Mouse (Mus musculus) intestine, embryonic 15.5 days (tissue): Measurements from ENCODE around the gene Cracr2a. TPM values are rescaled to one million over a fixed set of nuclear protein-coding genes. Genes with fewer than 3 reads are reported as not detected.

Experiments used
- ATAC-seq: fragments of 200-750 bp; cut with Nextera tagmentation; 2 replicates; pipeline ENCODE4 v1.8.0; 2017; ENCODE audit warnings: moderate TSS enrichment, moderate library complexity
- H3K27ac ChIP-seq: fragments of 300-500 bp; sonication (generic); 2 replicates; pipeline ENCODE4 v1.5.1; 2015; ENCODE audit warnings: mild to moderate bottlenecking, inconsistent platforms
- H3K27me3 ChIP-seq: fragments of 300-500 bp; sonication (generic); replicated peaks from 2 replicates; pipeline ENCODE4 v1.6.1; 2015; ENCODE audit warnings: inconsistent platforms
- H3K36me3 ChIP-seq: fragments of 300-500 bp; sonication (generic); 2 replicates; pipeline ENCODE4 v1.6.1; 2015; ENCODE audit warnings: inconsistent platforms
- H3K4me1 ChIP-seq: fragments of 300-500 bp; sonication (generic); replicated peaks from 2 replicates; pipeline ENCODE4 v1.6.1; 2015; ENCODE audit warnings: inconsistent platforms
- H3K4me2 ChIP-seq: fragments of 300-500 bp; sonication (generic); replicated peaks from 2 replicates; pipeline ENCODE4 v1.6.1; 2015; ENCODE audit warnings: mild to moderate bottlenecking, inconsistent platforms
- H3K4me3 ChIP-seq: fragments of 300-500 bp; sonication (generic); replicated peaks from 2 replicates; pipeline ENCODE4 v1.5.1; 2015; ENCODE audit warnings: inconsistent platforms
- H3K9ac ChIP-seq: fragments of 300-500 bp; sonication (generic); 2 replicates; pipeline ENCODE4 v1.6.1; 2015; ENCODE audit warnings: inconsistent platforms
- H3K9me3 ChIP-seq: fragments of 300-500 bp; sonication (generic); 2 replicates; pipeline ENCODE4 v1.6.1; 2016; ENCODE audit warnings: inconsistent platforms
- WGBS: fragments of 180-500 bp; shearing (Covaris S2); methylation state at CpG from one replicate; pipeline ENCODE4 v1.1.7; 2015; 5-methylcytosine and 5-hydroxymethylcytosine counted together
- polyA plus RNA-seq: library from polyadenylated mRNA; unstranded; fragments of >200 nt; fragmentation: Nextera tagmentation; extraction: Ambion mirVana; gene quantifications from 2 replicates; pipeline ENCODE4 v1.2.1, GENCODE M21; 2015

Gene Cracr2a
- polyA plus RNA-seq, 1 experiment from 2014 or later: 2.5 TPM

DNA sequence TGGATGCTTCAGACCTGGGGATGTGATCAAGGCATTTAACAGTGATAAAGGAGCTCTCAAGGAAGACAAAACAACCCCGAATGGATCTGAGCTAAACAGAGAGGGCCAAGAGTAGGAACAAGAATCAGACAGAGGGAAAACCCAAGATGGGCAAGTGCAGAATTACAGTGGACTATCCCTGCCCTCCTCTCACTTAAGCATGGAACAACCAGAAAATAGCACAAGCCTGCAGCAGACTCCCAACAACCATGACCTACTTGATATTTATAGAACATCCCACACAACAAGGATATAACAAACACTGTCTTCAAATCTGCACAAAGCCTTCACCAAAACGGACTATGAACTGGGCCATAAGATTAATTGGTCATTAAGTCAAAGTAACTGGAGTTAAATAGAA is 23.0 kb upstream of the Cracr2a start:
- no peak overlapping the region for H3K27ac ChIP-seq
- WGBS: 57% methylated on average over 2 of the region's 2 CpGs
- no peaks in the 10 kb centered on the region for H3K4me1 ChIP-seq
- H3K9me3 ChIP-seq: no peaks in the 10 kb centered on the region
- H3K4me3 ChIP-seq: no peak overlapping the region
- peaks cover 5% of the 10 kb centered on the region; the same call in 1 of the 2 replicates for H3K27me3 ChIP-seq
- no peaks in the 10 kb centered on the region for H3K36me3 ChIP-seq
- H3K4me2 ChIP-seq: no peak overlapping the region
- ATAC-seq: no peak
- no peak overlapping the region for H3K9ac ChIP-seq

DNA sequence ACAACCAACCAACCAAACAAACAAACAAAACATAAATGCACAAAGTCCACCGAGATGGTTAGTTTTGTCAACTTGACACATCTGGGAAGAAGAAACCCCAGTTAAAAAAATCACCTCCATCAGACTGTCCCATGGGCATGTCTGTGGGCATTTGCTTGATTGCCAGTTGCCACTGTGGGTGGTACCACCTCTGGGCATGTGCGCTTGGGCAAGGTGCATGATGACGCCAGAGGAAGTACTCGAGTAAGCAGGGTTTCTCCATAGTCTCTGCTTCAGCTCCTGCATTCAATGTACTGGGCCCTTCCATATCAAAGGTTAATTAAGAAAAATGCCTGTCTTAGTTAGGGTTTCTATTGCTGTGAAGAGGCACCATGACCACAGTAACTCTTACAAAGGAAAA is 21.9 kb upstream of the Cracr2a start:
- 90% methylated on average over 4 of the region's 4 CpGs for WGBS
- no peak overlapping the region for H3K4me2 ChIP-seq

DNA sequence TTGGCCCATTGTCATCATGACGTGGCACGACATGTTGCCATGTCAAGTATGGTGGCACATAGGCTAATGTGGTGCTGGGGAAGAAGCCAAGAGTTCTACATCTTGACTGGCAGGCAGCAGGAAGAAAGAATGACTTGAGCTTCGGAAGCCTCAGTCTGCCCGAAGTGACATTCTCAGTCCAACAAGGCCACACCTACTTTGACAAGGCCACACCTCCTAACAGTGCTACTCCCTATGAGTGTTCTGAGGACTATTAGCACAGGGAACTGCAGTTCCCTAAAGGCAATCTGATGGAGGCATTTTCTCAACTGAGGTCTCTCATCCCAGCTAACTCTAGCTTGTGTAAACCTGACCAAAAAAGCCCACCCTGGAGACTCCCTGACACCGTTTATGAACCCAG is 21.5 kb upstream of the Cracr2a start:
- Histone ChIP-seq H3K4me3 (no peak overlapping the region), H3K9me3 (no peaks in the 10 kb centered on the region), H3K36me3 (no peaks in the 10 kb centered on the region), H3K4me2 (no peak overlapping the region), H3K9ac (no peak overlapping the region), H3K27ac (no peak overlapping the region), H3K4me1 (no peaks in the 10 kb centered on the region), H3K27me3 (peaks cover 6% of the 10 kb centered on the region; the same call in 1 of the 2 replicates)
- no peak for ATAC-seq
- 64% methylated on average over 5 of the region's 5 CpGs for WGBS

More for the DNA sequence above, 21.9 kb upstream of the Cracr2a start:
- ATAC-seq: no peak
- no peak overlapping the region for H3K9ac ChIP-seq
- no peak overlapping the region for H3K4me3 ChIP-seq
- H3K9me3 ChIP-seq: no peaks in the 10 kb centered on the region
- H3K36me3 ChIP-seq: no peaks in the 10 kb centered on the region
- H3K4me1 ChIP-seq: no peaks in the 10 kb centered on the region
- H3K27me3 ChIP-seq: peaks cover 6% of the 10 kb centered on the region; the same call in 1 of the 2 replicates
- H3K27ac ChIP-seq: no peak overlapping the region

DNA sequence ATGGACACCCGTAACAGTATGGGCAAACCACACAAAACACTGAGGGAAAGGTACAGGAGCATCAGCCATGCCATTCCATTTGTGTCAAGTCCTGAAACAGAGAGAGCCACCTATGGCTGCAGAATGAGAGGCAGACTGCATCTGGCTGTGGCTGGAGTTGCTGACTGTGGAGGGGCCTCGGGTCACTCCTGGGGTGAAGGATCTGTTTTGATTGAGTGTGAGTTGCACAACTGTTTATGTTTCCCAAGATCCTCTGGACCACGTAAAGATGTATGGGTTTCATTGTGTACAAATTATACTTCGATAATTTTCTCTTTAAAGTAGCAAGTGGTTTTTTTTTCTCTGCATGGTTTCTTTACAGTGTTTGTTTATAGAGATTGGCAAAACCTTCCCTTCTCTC is 20.6 kb upstream of the Cracr2a start:
- Histone ChIP-seq H3K4me1 (no peaks in the 10 kb centered on the region), H3K9ac (no peak overlapping the region), H3K4me2 (no peak overlapping the region), H3K9me3 (no peaks in the 10 kb centered on the region), H3K27ac (no peak overlapping the region), H3K4me3 (no peak overlapping the region), H3K27me3 (peaks cover 6% of the 10 kb centered on the region; the same call in 1 of the 2 replicates), H3K36me3 (no peaks in the 10 kb centered on the region)
- 53% methylated on average over 4 of the region's 4 CpGs for WGBS
- no peak for ATAC-seq

DNA sequence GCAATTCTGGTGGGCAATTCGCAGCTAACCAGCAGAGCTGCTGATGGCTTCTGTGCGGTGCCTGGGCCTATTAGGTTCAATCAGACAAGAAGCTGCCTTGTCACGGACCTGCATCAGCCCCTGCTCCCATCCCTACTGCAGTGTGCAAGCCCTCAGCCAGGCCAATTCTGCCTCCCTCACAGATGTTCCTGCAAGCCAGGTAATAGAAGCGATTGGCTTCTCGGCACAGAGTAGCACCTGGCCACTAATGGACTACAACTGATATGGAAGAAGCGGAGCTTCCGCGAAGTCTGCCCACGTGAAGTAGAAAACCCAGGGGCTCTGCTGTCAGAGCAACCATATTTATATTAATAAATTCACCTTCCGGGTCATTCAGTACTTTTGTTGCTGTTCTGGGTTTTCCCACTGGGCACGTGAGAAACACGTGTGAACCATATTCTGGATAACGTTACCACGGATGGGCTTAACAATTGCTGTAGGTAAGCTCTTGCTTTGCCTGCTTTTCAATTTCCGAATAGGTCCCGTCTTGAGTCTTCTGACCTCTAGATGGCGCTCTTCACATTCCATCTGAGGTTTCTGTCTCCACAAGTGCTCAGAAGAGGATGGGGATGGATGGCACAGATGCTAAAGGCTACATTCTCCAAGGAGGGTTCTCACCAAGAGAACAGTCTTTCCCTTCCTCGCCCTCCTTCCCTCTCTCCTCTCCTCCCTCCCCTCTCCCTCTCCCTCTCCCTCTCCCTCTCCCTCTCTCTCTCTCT is 19.3 kb upstream of the Cracr2a start:
- no peaks in the 10 kb centered on the region; the same call in 1 of the 2 replicates for H3K4me1 ChIP-seq
- 35% methylated on average over 18 of the region's 18 CpGs for WGBS
- peak; percentile 39; the same call in 1 of the 2 replicates for ATAC-seq
- no peak overlapping the region for H3K9ac ChIP-seq
- no peak overlapping the region for H3K4me2 ChIP-seq
- H3K9me3 ChIP-seq: no peaks in the 10 kb centered on the region
- H3K27me3 ChIP-seq: peaks cover 6% of the 10 kb centered on the region; the same call in 1 of the 2 replicates
- no peak overlapping the region for H3K4me3 ChIP-seq
- H3K36me3 ChIP-seq: no peaks in the 10 kb centered on the region
- H3K27ac ChIP-seq: no peak overlapping the region

DNA sequence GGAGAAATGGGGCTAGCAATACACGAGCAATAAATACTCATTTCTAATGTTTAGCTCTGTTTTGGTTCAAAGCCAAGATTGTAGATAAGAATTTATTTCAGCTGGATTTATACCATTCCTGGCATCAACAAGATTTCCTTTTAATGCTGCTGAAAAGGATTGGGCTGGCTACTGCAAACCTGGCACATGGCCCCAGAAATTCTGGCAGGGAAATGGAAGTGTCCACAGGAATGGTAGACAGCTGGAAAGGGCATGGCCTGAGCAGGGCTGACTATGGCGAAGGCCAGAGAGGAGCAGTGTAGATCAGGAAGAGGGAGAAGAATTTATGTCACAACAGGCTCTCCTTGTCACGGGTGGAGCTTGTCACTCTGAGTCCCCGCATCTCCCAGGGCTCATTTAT is 14.5 kb upstream of the Cracr2a start:
- WGBS: 31% methylated on average over 4 of the region's 4 CpGs
- 0 out of 2 replicates have a peak overlapping the region, but pooled peaks have one; percentile 44 for H3K27ac ChIP-seq

DNA sequence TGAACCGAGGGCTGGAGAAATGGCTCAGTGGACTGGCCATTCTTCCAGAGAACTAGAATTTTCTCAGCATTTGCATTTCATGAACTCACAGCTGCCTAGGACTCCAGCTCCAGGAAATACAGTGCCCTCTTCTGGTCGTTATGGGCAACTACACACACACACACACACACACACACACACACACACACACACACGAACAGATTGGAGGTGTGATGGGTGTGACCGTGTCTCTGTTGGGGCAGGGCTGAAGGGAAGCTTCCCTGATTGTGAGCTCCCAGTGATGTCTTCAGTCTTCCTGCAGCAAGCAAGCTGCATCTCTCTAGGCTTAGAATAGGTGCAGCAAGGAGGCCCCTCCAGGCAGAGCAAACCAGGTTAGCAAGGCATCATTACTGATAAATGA is 8.2 kb upstream of the Cracr2a start:
- no peaks in the 10 kb centered on the region for H3K4me1 ChIP-seq
- no peak overlapping the region for H3K27ac ChIP-seq
- H3K4me3 ChIP-seq: no peak overlapping the region
- H3K9ac ChIP-seq: no peak overlapping the region
- no peak for ATAC-seq
- no peaks in the 10 kb centered on the region for H3K27me3 ChIP-seq
- H3K4me2 ChIP-seq: no peak overlapping the region
- 88% methylated on average over 4 of the region's 4 CpGs for WGBS
- H3K36me3 ChIP-seq: no peaks in the 10 kb centered on the region
- H3K9me3 ChIP-seq: no peaks in the 10 kb centered on the region

More for the DNA sequence above, 14.5 kb upstream of the Cracr2a start:
- Histone ChIP-seq H3K9me3 (no peaks in the 10 kb centered on the region), H3K9ac (no peak overlapping the region), H3K27me3 (peaks cover 6% of the 10 kb centered on the region; the same call in 1 of the 2 replicates), H3K4me2 (no peak overlapping the region), H3K4me3 (no peak overlapping the region), H3K36me3 (no peaks in the 10 kb centered on the region), H3K4me1 (peaks cover 2% of the 10 kb centered on the region; the same call in 1 of the 2 replicates)
- peak; percentile 51; the same call in 1 of the 2 replicates for ATAC-seq

DNA sequence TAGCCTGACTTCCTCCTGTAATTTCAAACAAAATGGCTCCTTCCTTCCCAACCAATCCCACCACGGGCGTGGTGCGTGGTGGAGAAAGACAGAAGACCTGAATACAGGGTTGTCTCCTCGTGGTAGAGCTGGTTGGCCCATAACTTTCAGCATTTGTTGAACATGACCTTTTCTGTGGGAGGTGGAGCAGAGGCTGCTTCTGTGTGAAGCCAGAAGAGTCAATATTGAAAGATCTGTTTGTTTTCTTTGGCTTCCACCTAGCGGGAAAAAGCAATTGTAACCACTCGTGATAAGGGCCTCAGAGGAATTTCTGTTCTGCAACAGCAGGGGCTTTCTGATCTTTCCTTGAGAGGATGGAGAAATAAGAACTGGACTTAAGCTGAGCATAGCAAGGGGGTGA is 5.6 kb upstream of the Cracr2a start:
- Histone ChIP-seq H3K9ac (no peak overlapping the region), H3K4me3 (no peak overlapping the region), H3K4me2 (no peak overlapping the region), H3K36me3 (no peaks in the 10 kb centered on the region), H3K27ac (no peak overlapping the region), H3K9me3 (no peaks in the 10 kb centered on the region), H3K27me3 (no peaks in the 10 kb centered on the region), H3K4me1 (peaks cover under 1% of the 10 kb centered on the region; the same call in 1 of the 2 replicates)
- 66% methylated on average over 6 of the region's 6 CpGs for WGBS
- ATAC-seq: no peak

DNA sequence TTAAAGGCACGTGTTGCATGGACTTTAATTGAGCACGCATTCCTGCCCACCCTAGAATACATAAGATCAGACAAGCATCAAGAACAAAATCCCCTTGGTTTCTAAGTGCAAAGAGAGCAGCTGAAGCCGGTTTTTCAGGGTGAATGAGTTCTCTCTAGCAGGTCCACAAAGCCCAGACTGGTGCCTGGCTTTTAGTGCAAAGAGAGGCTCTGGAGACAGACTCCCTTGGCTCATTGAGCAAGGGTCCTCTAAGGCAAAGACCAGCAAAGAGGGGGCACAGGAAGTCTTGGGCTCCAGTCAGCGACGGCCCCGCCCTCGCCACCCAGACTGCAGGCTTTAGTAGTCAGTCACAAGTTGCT is 287 bp upstream of the Cracr2a start:
- H3K27ac ChIP-seq: peak overlapping the region; percentile 73; the same call in 1 of the 2 replicates
- H3K4me1 ChIP-seq: peaks cover 6% of the 10 kb centered on the region; the same call in 1 of the 2 replicates
- peak overlapping the region; percentile 92 for H3K4me2 ChIP-seq
- no peaks in the 10 kb centered on the region for H3K9me3 ChIP-seq
- H3K9ac ChIP-seq: peak overlapping the region; percentile 66
- peak overlapping the region; percentile 62 for H3K4me3 ChIP-seq
- no peaks in the 10 kb centered on the region for H3K36me3 ChIP-seq
- WGBS: 9% methylated on average over 7 of the region's 7 CpGs
- ATAC-seq: no peak
- H3K27me3 ChIP-seq: no peaks in the 10 kb centered on the region

DNA sequence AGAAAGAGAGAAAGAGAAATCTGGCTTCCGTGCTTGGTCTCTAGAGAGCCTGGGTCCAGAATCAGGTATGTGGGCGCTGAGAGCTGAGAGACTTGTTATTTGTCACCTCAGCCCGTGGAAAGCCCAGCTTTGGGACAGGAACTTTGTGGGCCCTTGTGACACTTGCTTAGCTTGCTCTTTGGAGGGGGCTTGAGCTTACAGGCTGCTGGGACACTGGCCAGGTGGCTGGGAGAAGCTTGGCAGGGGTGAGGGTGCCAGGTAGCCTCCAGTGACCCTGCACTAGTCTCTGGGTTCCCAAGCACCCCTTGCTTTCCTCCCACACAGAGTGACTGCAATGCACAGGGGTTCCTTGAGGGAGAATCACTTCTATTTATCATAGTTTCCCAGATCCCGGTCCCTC is 2.4 kb downstream of the Cracr2a start:
- Histone ChIP-seq H3K27me3 (no peaks in the 10 kb centered on the region), H3K36me3 (no peaks in the 10 kb centered on the region), H3K4me2 (no peak overlapping the region), H3K4me3 (no peak overlapping the region), H3K9ac (no peak overlapping the region), H3K4me1 (peaks cover 6% of the 10 kb centered on the region; the same call in 1 of the 2 replicates), H3K9me3 (no peaks in the 10 kb centered on the region), H3K27ac (no peak overlapping the region)
- ATAC-seq: no peak
- WGBS: 67% methylated on average over 4 of the region's 4 CpGs

DNA sequence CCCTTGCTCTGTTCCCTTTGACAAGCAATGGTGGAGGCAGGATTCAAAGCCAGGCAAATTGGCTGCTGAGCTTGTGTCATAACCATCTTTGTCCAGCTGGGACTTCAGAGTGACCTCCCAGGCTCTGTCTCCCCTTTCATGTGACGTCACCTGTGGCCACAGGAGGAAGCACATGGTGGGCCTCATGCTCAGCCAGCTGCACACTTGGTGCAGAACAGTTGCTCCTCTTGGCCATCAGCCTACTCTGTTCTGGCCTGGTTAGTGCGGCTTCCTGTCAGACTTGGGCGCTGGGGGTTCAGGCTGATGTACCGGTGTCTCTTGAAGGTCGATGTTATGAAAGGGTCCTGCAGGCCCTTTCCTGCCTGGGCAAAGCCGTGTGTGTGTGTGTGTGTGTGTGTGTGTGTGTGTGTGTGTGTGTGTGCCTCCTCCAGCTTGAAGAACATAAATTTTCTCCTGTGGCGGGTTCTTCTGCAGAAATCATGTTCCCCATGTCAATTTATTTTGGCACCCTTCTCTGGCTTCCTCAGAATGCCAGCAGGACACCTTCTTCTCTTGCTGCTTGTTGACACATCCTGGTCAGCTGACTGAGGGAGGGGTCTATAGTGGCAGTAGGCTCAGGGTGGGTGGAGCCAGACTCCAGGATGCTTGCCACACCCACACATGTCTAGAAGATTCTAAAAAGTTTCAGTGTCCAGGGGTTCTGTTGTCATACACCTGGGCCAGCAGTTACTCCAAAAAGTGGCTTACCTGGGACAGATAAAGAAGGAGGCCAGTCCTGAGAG is 5.0 kb downstream of the Cracr2a start:
- Histone ChIP-seq H3K4me2 (no peak overlapping the region), H3K27me3 (no peaks in the 10 kb centered on the region), H3K4me1 (0 out of 2 replicates have a peak, but pooled peaks cover 1% of the 10 kb centered on the region), H3K27ac (no peak overlapping the region), H3K36me3 (no peaks in the 10 kb centered on the region), H3K9me3 (no peaks in the 10 kb centered on the region), H3K4me3 (no peak overlapping the region), H3K9ac (no peak overlapping the region)
- ATAC-seq: no peak
- WGBS: 72% methylated on average over 7 of the region's 7 CpGs

DNA sequence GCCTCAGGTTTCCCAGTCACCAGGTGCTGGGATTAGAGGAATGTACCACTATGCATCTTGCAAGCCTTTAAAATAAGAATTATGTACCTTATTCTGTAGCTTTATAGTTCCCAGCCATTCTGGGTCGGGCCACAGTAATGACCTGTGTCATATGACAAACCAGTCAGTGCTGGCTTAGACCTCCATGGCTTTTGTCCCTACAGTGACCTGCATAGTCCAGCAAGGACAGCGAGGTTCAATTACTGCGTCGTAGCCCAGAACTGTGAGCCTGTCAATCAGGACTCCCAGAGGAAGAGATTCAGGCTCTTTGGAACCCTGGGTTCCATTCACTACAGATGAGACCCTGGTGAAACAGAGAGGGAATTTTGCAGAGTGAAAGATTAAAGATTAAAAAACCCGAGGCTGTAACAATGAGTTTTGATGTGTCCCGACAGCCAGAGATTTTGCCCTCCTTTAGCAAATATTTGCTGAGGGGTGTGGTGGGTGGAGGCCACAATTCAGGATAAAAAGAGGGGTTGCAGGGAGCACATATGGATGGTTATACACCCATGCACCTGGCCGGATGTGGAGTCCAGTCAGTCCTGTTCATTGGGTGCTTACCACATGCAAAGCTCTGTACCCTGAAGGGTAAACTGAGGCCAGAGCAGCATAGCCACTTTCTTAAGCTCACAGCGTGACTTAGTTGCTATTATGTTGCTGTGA is 10.9 kb downstream of the Cracr2a start:
- Histone ChIP-seq H3K9me3 (no peaks in the 10 kb centered on the region), H3K4me1 (0 out of 2 replicates have a peak, but pooled peaks cover 10% of the 10 kb centered on the region), H3K27ac (peak overlapping the region; percentile 49; the same call in 1 of the 2 replicates), H3K4me3 (no peak overlapping the region), H3K4me2 (no peak overlapping the region), H3K27me3 (no peaks in the 10 kb centered on the region), H3K9ac (no peak overlapping the region), H3K36me3 (no peaks in the 10 kb centered on the region)
- 51% methylated on average over 8 of the region's 8 CpGs for WGBS
- peak; percentile 86 for ATAC-seq
